Mouse (Mus musculus) ES-Bruce4 (cell line): Measurements from ENCODE around the gene Ankrd33b. TPM values are rescaled to one million over a fixed set of nuclear protein-coding genes. Genes with fewer than 3 reads are reported as not detected.
A peak's percentile ranks its signal among the peaks of the same experiment; 100 is the strongest.

Experiments
- H3K27ac ChIP-seq: 2 replicates; pipeline ENCODE4 v1.5.1; 2012; ENCODE audit warnings: low read length, inconsistent platforms; ENCODE audit not compliant: insufficient read depth
- H3K27me3 ChIP-seq: 2 replicates; pipeline ENCODE4 v1.6.1; 2012; ENCODE audit warnings: mild to moderate bottlenecking, low read length, inconsistent platforms; ENCODE audit not compliant: control insufficient read depth, poor library complexity, insufficient read depth, severe bottlenecking
- H3K36me3 ChIP-seq: 2 replicates; pipeline ENCODE4 v1.6.1; 2012; ENCODE audit warnings: inconsistent platforms, mild to moderate bottlenecking, low read length, moderate library complexity; ENCODE audit not compliant: control insufficient read depth, poor library complexity, insufficient read depth, severe bottlenecking
- H3K4me1 ChIP-seq: one replicate; pipeline ENCODE4 v1.8.1; 2011; ENCODE audit warnings: low read length; ENCODE audit not compliant: control insufficient read depth, insufficient read depth
- H3K4me3 ChIP-seq: 2 replicates; pipeline ENCODE4 v1.5.1; 2011; ENCODE audit warnings: low read depth, mild to moderate bottlenecking, low read length
- H3K9ac ChIP-seq: 2 replicates; pipeline ENCODE4 v1.6.1; 2012; ENCODE audit warnings: low read depth, mild to moderate bottlenecking, inconsistent platforms; ENCODE audit not compliant: poor library complexity, severe bottlenecking
- H3K9me3 ChIP-seq: replicated peaks from 2 replicates; pipeline ENCODE4 v1.6.1; 2012; ENCODE audit warnings: mild to moderate bottlenecking, low read length, inconsistent platforms; ENCODE audit not compliant: control insufficient read depth, poor library complexity, insufficient read depth, severe bottlenecking
- CTCF ChIP-seq: IDR thresholded peaks from one replicate; pipeline ENCODE4 v1.8.1; 2011; ENCODE audit warnings: low read depth, low read length
- EP300 ChIP-seq: IDR thresholded peaks from 2 replicates; pipeline ENCODE4 v1.6.1; 2011; ENCODE audit warnings: low read depth, low read length; ENCODE audit not compliant: insufficient read depth
- POLR2A ChIP-seq: IDR thresholded peaks from one replicate; pipeline ENCODE4 v1.8.1; 2011; ENCODE audit warnings: low read length; ENCODE audit not compliant: insufficient read depth
- polyA plus RNA-seq: library from polyadenylated mRNA; stranded (reverse); fragments of >200 nt; gene quantifications from 2 replicates; pipeline ENCODE4 v1.2.4, GENCODE M21; 2011; ENCODE audit warnings: low read depth; ENCODE audit not compliant: missing spikeins, insufficient read depth, insufficient read length

The Ankrd33b gene
- polyA plus RNA-seq, 1 experiment: 1.6 TPM

- TF ChIP-seq CTCF (no peak), EP300 (no peak), POLR2A (no peak)
Measured at GRCm38 (mm10) chr15:31250676-31251075, 116.8 kb downstream of the Ankrd33b start.

DNA sequence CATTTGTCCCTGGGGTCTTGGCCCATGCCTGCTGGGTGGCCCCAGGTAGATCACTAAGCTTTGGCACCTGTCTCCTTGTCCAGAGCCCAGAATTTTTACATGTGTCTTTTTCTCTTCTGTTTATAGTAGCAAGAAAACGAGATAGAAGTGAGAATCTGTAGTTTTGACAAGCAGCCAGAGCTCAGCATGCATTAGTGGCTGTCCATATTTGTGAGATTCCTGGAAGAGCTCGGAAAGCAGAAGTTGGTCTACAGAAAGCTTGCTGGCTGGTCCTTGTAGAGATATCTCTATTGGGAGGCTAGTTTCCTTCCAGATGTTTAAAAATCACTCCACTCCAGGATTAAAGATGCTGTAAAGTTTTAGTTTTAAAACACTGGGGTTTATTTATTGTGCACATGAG is 117.5 kb downstream of the Ankrd33b start:
- H3K4me3 ChIP-seq: no peak overlapping the region
- no peaks in the 10 kb centered on the region for H3K36me3 ChIP-seq
- H3K9me3 ChIP-seq: no peaks in the 10 kb centered on the region
- no peak overlapping the region for H3K9ac ChIP-seq
- H3K27me3 ChIP-seq: no peaks in the 10 kb centered on the region
- H3K27ac ChIP-seq: no peak overlapping the region
- TF ChIP-seq CTCF (no peak), EP300 (no peak), POLR2A (no peak)
- H3K4me1 ChIP-seq: no peaks in the 10 kb centered on the region

More at GRCm38 (mm10) chr15:31250676-31251075, 116.8 kb downstream of the Ankrd33b start:
- Histone ChIP-seq H3K27me3 (no peaks in the 10 kb centered on the region), H3K4me1 (no peaks in the 10 kb centered on the region), H3K4me3 (no peak overlapping the region), H3K9me3 (no peaks in the 10 kb centered on the region), H3K27ac (no peak overlapping the region), H3K9ac (no peak overlapping the region), H3K36me3 (no peaks in the 10 kb centered on the region)

GRCm38 (mm10) chr15:31248882-31249281 is 118.6 kb downstream of the Ankrd33b start:
- H3K9ac ChIP-seq: no peak overlapping the region
- no peak for TF ChIP-seq CTCF
- TF ChIP-seq POLR2A: no peak
- no peak for TF ChIP-seq EP300
- no peaks in the 10 kb centered on the region for H3K9me3 ChIP-seq
- no peaks in the 10 kb centered on the region for H3K27me3 ChIP-seq
- no peaks in the 10 kb centered on the region for H3K36me3 ChIP-seq
- no peak overlapping the region for H3K27ac ChIP-seq
- H3K4me3 ChIP-seq: no peak overlapping the region
- no peaks in the 10 kb centered on the region for H3K4me1 ChIP-seq

GRCm38 (mm10) chr15:31247035-31247434 is 120.5 kb downstream of the Ankrd33b start:
- no peaks in the 10 kb centered on the region for H3K9me3 ChIP-seq
- H3K36me3 ChIP-seq: no peaks in the 10 kb centered on the region
- no peaks in the 10 kb centered on the region for H3K27me3 ChIP-seq
- no peak overlapping the region for H3K4me3 ChIP-seq
- no peaks in the 10 kb centered on the region for H3K4me1 ChIP-seq
- H3K9ac ChIP-seq: no peak overlapping the region
- no peak overlapping the region for H3K27ac ChIP-seq
- no peak for TF ChIP-seq POLR2A
- no peak for TF ChIP-seq EP300
- no peak for TF ChIP-seq CTCF

DNA sequence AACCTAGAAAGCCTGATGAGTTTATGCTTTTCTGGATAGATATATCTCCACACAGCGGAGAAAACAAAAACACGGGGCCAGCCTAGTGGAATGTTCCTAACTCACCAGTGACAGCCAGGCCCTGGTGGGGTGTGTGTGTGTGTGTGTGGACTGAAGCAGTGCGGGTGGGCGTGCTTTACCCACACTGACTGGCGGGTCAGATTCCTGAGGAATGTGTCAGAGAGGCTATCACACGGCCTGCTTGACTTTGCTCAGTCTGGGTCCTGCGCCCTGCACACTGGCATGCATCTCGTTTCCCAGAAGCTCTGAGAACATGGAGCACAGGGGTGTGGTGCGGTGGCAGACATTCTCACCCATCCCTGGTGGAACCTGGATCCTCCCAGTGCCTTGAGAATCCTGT is 121.6 kb downstream of the Ankrd33b start:
- Histone ChIP-seq H3K36me3 (no peaks in the 10 kb centered on the region), H3K4me3 (peak overlapping the region; percentile 12; the same call in 1 of the 2 replicates), H3K27ac (no peak overlapping the region)

DNA sequence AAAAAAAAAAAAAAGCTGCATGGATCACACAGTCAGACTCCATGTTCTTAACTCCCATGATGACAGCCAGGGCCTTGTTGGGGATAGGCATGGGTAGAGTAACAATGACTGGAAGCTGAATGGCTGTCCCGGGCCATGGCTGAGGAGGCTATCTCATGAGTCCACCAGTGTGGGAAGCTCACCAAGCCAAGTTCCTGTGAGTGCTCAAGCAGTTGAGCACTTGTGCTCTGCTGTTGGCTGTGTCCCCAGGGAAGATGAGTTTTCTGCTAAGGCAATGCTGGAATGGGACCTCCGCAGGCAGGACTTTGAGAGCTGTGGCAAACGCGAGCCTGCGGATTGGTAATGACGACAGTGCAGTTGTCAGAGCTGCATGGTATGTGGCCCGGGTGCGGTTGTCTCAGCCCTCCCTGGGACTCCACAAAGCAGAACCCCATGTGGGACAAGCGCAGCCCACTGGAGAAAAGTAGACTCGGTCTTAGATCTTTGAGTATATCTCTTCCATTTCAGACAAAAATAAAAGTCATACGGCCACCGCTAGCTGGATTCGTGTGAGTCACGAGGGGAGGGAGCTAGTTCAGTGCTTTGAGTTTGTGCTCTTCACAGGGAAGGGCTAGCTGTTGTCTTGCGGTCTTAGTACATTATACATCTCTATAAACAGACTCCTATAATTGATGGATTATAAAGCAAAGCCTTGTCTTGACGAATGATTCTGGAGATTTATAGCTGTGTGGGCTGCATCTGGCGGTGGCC is 122.7 kb downstream of the Ankrd33b start:
- no peak overlapping the region for H3K27ac ChIP-seq
- no peaks in the 10 kb centered on the region for H3K9me3 ChIP-seq
- no peaks in the 10 kb centered on the region for H3K4me1 ChIP-seq
- no peaks in the 10 kb centered on the region for H3K27me3 ChIP-seq
- H3K4me3 ChIP-seq: no peak overlapping the region
- H3K9ac ChIP-seq: no peak overlapping the region
- TF ChIP-seq EP300 (no peak), CTCF (no peak), POLR2A (no peak)
- no peaks in the 10 kb centered on the region for H3K36me3 ChIP-seq

More for the DNA sequence above, 121.6 kb downstream of the Ankrd33b start:
- Histone ChIP-seq H3K27me3 (no peaks in the 10 kb centered on the region), H3K4me1 (no peaks in the 10 kb centered on the region), H3K9ac (no peak overlapping the region), H3K9me3 (no peaks in the 10 kb centered on the region)
- no peak for TF ChIP-seq POLR2A
- TF ChIP-seq CTCF: no peak
- TF ChIP-seq EP300: no peak
